Mouse (Mus musculus): ENCODE data around the gene Abcb9.

GRCm38 (mm10) chr5:124122357-124122756 is 26.8 kb upstream of the Abcb9 start:
- TF ChIP-seq CTCF (IDR thresholded peaks at IDR 0.05; ENCODE audit: borderline replicate concordance, insufficient read depth, low read depth, low read length) (no peak), POLR2A (IDR thresholded peaks at IDR 0.05; ENCODE audit: borderline replicate concordance, insufficient read depth, low read length) (no peak)

Measured in cerebellum, adult 2 months (tissue).